Mouse (Mus musculus): ENCODE measurements around the gene Rassf1.
A peak's percentile ranks its signal among the peaks of the same experiment; 100 is the strongest.

Rassf1 gene

DNA sequence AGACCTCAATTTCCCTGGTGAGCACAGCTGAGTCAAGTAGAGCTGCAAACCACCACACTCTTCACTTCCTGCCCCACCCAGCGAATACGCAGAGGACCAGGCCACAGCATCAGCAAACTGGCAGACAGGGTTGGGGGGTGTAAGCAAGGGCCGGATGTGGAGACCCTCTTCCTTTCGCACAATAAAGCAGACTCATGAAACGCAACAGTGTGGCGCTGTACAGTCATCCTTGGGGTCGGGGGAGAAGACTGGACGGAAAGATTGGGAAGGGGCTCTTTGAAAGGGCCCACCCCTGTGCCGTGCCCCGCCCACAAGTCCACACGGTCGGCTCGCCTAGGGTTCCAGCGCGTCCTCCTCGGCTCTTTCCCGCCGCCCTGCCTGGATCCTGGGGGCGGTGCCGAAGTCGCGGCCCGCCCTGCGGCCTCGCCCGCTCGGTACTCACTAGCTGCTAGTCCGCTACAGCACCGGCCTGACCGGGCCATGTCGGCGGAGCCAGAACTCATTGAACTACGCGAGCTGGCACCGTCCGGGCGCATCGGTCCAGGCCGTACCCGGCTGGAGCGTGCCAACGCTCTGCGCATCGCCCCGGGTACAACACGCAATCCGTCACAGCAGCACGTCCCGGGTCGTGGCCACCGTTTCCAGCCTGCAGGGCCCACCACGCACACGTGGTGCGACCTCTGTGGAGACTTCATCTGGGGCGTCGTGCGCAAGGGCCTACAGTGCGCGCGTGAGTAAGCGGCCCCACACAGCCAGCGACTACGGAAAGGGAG is at the start of gene Rassf1:
Rassf1 (plus strand) TSS at position 439 of the 773 bp plus-strand sequence.
- peak; percentile 93 for DNase-seq (ENCODE audit: low read depth)

GRCm38 (mm10) chr9:107502131-107502846 is 49.1 kb upstream of the Rassf1 start:
- no peak for DNase-seq (ENCODE audit: low read depth)

- DNase-seq (ENCODE audit: low read depth), result no peak
Observed at GRCm38 (mm10) chr9:107504662-107505537, 46.5 kb upstream of the Rassf1 start.

- DNase-seq (ENCODE audit: low read depth), result no peak
Observed at GRCm38 (mm10) chr9:107508266-107508665, 43.1 kb upstream of the Rassf1 start.

- DNase-seq (ENCODE audit: low read depth), result no peak
Observed at GRCm38 (mm10) chr9:107510384-107511100, 40.8 kb upstream of the Rassf1 start.

DNA sequence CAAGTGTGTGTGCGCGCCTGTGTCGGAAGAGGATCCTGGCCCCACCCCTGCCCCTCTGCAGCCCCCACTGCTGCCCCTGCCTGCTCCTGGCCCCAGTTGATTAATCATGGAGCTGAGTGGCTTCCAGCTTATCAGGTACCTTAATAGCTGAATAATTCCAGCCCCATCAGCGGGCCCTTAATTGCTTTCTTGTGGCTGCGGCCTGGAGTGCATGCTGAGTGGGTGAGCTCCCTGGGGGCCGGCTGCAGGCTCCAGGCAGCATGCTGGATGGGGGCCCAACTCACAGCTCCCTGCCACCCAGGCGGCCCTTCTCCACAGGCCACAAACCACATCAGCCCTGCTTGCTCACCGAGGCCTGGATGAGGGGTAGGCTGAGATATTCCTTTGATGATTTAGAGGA is 39.9 kb upstream of the Rassf1 start:
- no peak for DNase-seq (ENCODE audit: low read depth)

GRCm38 (mm10) chr9:107512326-107512725 is 39.0 kb upstream of the Rassf1 start:
- DNase-seq (ENCODE audit: low read depth), result no peak

- DNase-seq (ENCODE audit: low read depth), result peak; percentile 87
Observed at GRCm38 (mm10) chr9:107514303-107514955, 36.9 kb upstream of the Rassf1 start.

DNA sequence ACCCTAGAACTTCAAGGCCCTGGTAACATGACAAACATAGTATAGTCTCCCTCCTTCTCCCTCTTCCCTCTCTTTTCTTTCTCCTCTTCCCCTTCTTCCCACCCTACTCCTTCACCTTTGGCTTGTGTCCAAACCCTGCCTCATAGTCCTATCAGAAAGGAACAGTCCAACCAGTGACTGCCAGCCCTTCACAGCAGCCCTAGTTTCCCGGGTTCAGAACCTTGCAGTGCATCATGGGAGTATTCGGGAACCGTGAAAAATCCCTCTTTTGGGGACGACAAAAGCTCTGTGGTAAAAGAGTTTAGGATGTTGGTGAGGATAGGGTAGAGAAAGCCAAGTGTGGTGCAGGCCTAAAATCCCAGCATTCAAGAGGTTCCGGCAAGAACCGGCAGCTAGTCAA is 31.0 kb upstream of the Rassf1 start:
- DNase-seq (ENCODE audit: low read depth), result no peak

DNA sequence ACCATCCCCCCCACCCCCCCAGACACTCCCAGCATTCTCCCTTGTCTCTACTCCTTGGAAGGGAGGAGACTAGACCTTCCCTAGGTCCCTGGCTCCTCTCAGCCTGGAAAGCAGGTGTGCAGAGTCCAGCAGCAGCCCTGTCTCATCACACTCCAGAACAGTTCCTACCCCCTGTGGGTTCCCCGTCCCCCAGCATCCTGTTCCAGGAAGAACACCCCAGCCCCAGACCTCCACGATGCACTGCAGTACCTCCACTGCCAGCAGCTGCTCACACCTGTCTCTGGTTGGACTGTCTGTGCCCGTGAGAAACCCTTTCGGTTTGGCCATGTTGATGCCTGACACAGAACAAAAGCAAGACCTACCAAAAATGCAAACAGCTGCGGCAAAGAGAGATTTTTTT is 30.2 kb upstream of the Rassf1 start:
- no peak for DNase-seq (ENCODE audit: low read depth)

- peak; percentile 58 for DNase-seq (ENCODE audit: low read depth)
Observed at GRCm38 (mm10) chr9:107521711-107522399, 29.5 kb upstream of the Rassf1 start.

- no peak for DNase-seq (ENCODE audit: low read depth)
Observed at GRCm38 (mm10) chr9:107522400-107522711, 29.0 kb upstream of the Rassf1 start.

DNA sequence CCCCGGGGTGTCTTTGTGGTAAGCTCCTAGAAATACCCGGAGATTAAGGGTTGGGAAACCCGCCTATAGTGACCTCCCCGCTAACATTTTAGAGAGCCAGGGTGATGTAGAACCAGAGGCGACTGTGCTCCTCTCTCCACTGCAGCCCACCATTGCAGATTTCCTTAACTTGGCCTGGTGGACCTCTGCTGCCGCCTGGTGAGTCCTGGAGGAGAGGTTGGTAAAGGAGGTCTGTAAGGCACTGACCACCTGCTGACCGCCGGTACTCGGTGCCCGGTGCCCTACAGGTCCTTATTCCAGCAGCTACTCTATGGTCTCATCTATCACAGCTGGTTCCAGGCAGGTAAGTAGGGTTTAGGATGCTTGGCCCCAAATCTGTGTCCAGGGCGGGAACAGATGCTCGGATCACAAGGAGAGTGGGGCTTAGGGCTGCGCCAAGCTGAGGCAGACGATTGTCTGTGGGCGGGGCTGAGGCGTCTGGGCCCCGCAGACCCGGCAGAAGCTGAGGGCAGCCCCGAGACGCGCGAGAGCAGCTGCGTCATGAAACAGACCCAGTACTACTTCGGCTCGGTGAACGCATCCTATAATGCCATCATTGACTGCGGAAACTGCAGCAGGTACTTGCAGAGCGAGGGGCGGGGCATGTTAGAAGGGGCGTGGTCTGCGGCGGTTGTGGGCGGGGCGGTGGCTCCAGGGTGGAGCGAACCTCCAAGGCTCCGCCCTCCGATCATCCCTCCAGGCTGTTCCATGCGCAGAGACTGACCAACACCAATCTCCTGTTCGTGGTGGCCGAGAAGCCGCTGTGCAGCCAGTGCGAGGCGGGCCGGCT is 24.9 kb upstream of the Rassf1 start:
- DNase-seq (ENCODE audit: low read depth), result peak; percentile 86

DNA sequence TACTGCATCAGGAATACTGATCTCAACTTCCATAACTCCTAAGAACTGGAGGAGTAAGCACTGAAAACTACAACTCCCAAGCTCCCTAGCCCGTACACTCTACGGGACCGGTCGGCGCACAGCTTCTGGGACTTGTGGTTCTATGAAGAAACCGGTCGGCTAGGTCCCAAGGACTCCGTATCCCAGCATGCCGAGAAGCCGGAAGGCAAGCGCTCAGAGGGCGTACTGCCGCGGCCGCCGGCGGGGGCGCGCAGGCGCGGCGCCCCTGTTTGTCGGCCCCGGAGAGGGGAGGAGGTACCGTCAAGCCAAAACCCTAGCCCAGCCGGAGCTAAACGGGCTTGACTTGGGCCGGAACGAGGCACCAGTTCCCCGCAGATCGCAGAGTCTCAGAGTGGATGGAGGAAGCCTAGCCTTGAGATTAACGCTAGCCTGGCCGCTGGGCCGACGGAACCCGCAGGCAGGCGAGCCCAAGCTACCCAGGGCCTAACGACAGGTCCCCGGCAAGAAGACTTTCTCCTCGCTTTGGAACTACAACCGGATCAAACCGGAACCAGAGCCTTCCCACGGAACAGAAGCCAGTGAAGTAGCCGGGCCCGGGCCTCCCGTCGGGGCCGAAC is 17.5 kb upstream of the Rassf1 start, which contains the start of gene Tmem115:
Tmem115 (plus strand) TSS at position 155 of the 617 bp plus-strand sequence.
- DNase-seq (ENCODE audit: low read depth), result peak; percentile 94

DNA sequence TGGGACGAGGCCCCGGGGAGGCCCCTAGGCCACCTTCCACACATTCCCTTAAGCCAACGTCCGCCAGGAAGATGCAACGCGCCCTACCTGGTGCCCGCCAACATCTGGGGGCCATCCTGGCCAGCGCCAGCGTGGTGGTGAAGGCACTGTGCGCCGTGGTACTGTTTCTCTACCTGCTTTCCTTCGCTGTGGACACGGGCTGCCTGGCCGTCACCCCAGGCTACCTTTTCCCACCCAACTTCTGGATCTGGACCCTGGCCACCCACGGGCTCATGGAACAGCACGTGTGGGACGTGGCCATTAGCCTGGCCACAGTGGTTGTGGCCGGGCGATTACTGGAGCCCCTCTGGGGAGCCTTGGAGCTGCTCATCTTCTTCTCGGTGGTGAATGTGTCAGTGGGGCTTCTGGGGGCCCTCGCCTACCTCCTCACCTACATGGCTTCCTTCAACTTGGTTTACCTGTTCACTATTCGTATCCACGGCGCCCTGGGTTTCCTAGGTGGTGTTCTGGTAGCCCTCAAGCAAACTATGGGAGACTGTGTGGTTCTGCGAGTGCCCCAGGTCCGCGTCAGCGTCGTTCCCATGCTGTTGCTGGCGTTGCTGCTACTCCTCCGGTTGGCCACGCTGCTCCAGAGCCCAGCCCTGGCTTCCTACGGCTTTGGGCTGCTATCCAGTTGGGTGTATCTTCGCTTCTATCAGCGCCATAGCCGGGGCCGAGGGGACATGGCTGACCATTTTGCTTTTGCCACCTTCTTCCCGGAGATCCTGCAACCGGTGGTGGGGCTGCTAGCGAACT is 16.8 kb upstream of the Rassf1 start:
- DNase-seq (ENCODE audit: low read depth), result peak; percentile 51

- DNase-seq (ENCODE audit: low read depth), result no peak
Observed at GRCm38 (mm10) chr9:107538231-107538630, 13.1 kb upstream of the Rassf1 start.

DNA sequence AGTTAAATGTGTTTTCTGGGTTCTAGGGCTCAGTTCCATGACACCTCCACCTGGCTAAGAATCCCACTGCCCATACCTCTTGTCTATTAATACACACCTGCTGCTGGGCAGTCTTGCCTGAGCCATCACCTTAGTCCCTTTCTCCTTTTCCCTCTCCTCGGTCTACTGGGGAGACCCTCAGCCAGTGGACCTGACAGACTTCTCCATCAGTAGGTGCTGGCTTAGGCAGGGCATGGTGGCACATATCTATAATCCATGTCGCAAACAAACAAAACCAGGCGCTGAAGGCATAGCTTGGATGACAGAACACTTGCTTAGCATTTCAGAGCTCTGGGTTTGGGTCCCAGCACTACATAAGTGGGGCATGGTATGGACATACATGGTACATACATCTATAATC is 12.6 kb upstream of the Rassf1 start:
- no peak for DNase-seq (ENCODE audit: low read depth)

DNA sequence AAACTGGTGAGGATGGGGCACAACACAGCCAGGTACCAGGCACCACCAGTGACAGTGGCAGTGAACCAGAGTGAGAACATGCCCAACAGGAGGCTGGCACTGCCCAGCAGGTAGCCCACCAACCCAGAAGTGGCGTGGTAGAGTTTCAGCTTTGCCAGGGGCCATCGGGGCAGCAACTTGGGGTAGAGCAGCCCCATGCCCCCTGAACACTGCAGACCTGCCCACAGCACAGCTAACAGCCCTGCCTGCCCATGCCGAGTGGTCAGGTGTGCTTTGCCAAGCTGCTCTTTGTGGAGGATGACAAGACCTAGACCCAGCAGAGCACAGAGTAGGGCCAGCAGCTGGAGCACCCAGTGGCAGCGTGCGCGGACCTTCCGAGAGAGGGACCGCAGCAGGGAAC is 11.4 kb upstream of the Rassf1 start:
- no peak for DNase-seq (ENCODE audit: low read depth)

DNA sequence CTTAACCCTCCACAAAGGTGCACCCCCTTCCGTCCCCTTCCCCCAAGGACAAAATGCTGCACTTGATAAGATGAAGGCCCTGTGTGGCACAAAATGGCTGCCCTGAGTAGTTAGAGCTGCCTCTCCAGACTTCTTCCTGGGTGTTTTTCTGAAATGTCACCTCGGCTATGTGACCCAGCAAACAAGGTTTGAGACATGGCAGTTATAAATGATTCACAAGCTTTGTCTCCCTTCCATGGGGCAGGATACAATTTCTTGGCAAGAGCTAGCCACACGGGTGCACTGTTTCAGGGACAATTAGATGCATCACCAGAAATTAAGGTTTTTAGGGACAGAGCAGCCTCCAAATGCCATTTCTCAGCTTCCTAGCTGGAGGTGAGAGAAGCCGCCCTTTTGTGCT is 10.9 kb upstream of the Rassf1 start:
- DNase-seq (ENCODE audit: low read depth), result no peak

Data from induced T-regulatory cell, adult 2 months (primary cell).